Mouse (Mus musculus): ENCODE data around the gene B3gnt7. TPM values are rescaled to one million over a fixed set of nuclear protein-coding genes. Genes with fewer than 3 reads are reported as not detected.

Gene B3gnt7
- polyA plus RNA-seq, 1 experiment from 2014 or later, result 0.92 TPM

- WGBS (ENCODE audit: insufficient replicate concordance), result 71% methylated on average over 11 of the region's 11 CpGs
- no peaks in the 10 kb centered on the region for H3K36me3 ChIP-seq (replicated peaks)
- no peak overlapping the region for H3K27ac ChIP-seq (replicated peaks)
- H3K9me3 ChIP-seq (replicated peaks), result no peaks in the 10 kb centered on the region
- no peak for ATAC-seq (ENCODE audit: insufficient read depth)
- H3K4me2 ChIP-seq, result no peak overlapping the region
- no peak overlapping the region for H3K4me3 ChIP-seq (replicated peaks)
- no peaks in the 10 kb centered on the region for H3K4me1 ChIP-seq (replicated peaks)
- H3K27me3 ChIP-seq, result no peaks in the 10 kb centered on the region
- no peak overlapping the region for H3K9ac ChIP-seq
These were observed 20.7 kb upstream of the B3gnt7 start for GRCm38 (mm10) chr1:86281781-86282536.

GRCm38 (mm10) chr1:86284101-86284500 is 18.5 kb upstream of the B3gnt7 start:
- H3K9ac ChIP-seq, result no peak overlapping the region
- no peaks in the 10 kb centered on the region for H3K4me1 ChIP-seq (replicated peaks)
- no peak overlapping the region for H3K27ac ChIP-seq (replicated peaks)
- ATAC-seq (ENCODE audit: insufficient read depth), result no peak
- no peak overlapping the region for H3K4me3 ChIP-seq (replicated peaks)
- no peaks in the 10 kb centered on the region for H3K27me3 ChIP-seq
- H3K4me2 ChIP-seq, result no peak overlapping the region
- 78% methylated on average over 5 of the region's 5 CpGs for WGBS (ENCODE audit: insufficient replicate concordance)
- H3K36me3 ChIP-seq (replicated peaks), result no peaks in the 10 kb centered on the region
- no peaks in the 10 kb centered on the region for H3K9me3 ChIP-seq (replicated peaks)

- Histone ChIP-seq H3K36me3 (replicated peaks) (no peaks in the 10 kb centered on the region), H3K4me3 (replicated peaks) (no peak overlapping the region), H3K27me3 (no peaks in the 10 kb centered on the region), H3K4me1 (replicated peaks) (no peaks in the 10 kb centered on the region), H3K9me3 (replicated peaks) (no peaks in the 10 kb centered on the region), H3K9ac (no peak overlapping the region), H3K27ac (replicated peaks) (no peak overlapping the region), H3K4me2 (no peak overlapping the region)
- WGBS (ENCODE audit: insufficient replicate concordance), result 55% methylated on average over 6 of the region's 6 CpGs
- ATAC-seq (ENCODE audit: insufficient read depth), result no peak
These were observed 17.3 kb upstream of the B3gnt7 start for GRCm38 (mm10) chr1:86285295-86285694.

- no peaks in the 10 kb centered on the region for H3K27me3 ChIP-seq
- no peak overlapping the region for H3K27ac ChIP-seq (replicated peaks)
- no peaks in the 10 kb centered on the region for H3K36me3 ChIP-seq (replicated peaks)
- no peak overlapping the region for H3K4me3 ChIP-seq (replicated peaks)
- no peak overlapping the region for H3K4me2 ChIP-seq
- no peak overlapping the region for H3K9ac ChIP-seq
- no peaks in the 10 kb centered on the region for H3K9me3 ChIP-seq (replicated peaks)
- 65% methylated on average over 4 of the region's 4 CpGs for WGBS (ENCODE audit: insufficient replicate concordance)
- no peak for ATAC-seq (ENCODE audit: insufficient read depth)
- no peaks in the 10 kb centered on the region for H3K4me1 ChIP-seq (replicated peaks)
These were observed 15.2 kb upstream of the B3gnt7 start for GRCm38 (mm10) chr1:86287473-86287872.

- H3K4me3 ChIP-seq (replicated peaks), result no peak overlapping the region
- H3K27me3 ChIP-seq, result no peaks in the 10 kb centered on the region
- H3K9ac ChIP-seq, result no peak overlapping the region
- H3K9me3 ChIP-seq (replicated peaks), result no peaks in the 10 kb centered on the region
- H3K4me1 ChIP-seq (replicated peaks), result no peaks in the 10 kb centered on the region
- no peaks in the 10 kb centered on the region for H3K36me3 ChIP-seq (replicated peaks)
- no peak overlapping the region for H3K27ac ChIP-seq (replicated peaks)
- WGBS (ENCODE audit: insufficient replicate concordance), result 56% methylated on average over 3 of the region's 3 CpGs
- ATAC-seq (ENCODE audit: insufficient read depth), result no peak
- no peak overlapping the region for H3K4me2 ChIP-seq
These were observed 12.2 kb upstream of the B3gnt7 start for GRCm38 (mm10) chr1:86290452-86290851.

- Histone ChIP-seq H3K4me2 (no peak overlapping the region), H3K27ac (replicated peaks) (no peak overlapping the region), H3K36me3 (replicated peaks) (no peaks in the 10 kb centered on the region), H3K4me1 (replicated peaks) (no peaks in the 10 kb centered on the region), H3K4me3 (replicated peaks) (no peak overlapping the region), H3K9ac (no peak overlapping the region), H3K27me3 (no peaks in the 10 kb centered on the region), H3K9me3 (replicated peaks) (no peaks in the 10 kb centered on the region)
- WGBS (ENCODE audit: insufficient replicate concordance), result 72% methylated on average over 3 of the region's 3 CpGs
- no peak for ATAC-seq (ENCODE audit: insufficient read depth)
These were observed 9.5 kb upstream of the B3gnt7 start for GRCm38 (mm10) chr1:86293091-86293490.

- WGBS (ENCODE audit: insufficient replicate concordance), result 73% methylated on average over 5 of the region's 5 CpGs
- ATAC-seq (ENCODE audit: insufficient read depth), result no peak
- H3K4me3 ChIP-seq (replicated peaks), result no peak overlapping the region
- no peaks in the 10 kb centered on the region for H3K27me3 ChIP-seq
- H3K4me1 ChIP-seq (replicated peaks), result no peaks in the 10 kb centered on the region
- H3K27ac ChIP-seq (replicated peaks), result no peak overlapping the region
- H3K36me3 ChIP-seq (replicated peaks), result no peaks in the 10 kb centered on the region
- no peaks in the 10 kb centered on the region for H3K9me3 ChIP-seq (replicated peaks)
- H3K9ac ChIP-seq, result no peak overlapping the region
- no peak overlapping the region for H3K4me2 ChIP-seq
These were observed 8.8 kb upstream of the B3gnt7 start for GRCm38 (mm10) chr1:86293868-86294267.

GRCm38 (mm10) chr1:86294472-86294871 is 8.2 kb upstream of the B3gnt7 start:
- 72% methylated on average over 4 of the region's 4 CpGs for WGBS (ENCODE audit: insufficient replicate concordance)
- no peak overlapping the region for H3K4me3 ChIP-seq (replicated peaks)
- no peaks in the 10 kb centered on the region for H3K27me3 ChIP-seq
- no peak overlapping the region for H3K4me2 ChIP-seq
- no peak overlapping the region for H3K27ac ChIP-seq (replicated peaks)
- no peaks in the 10 kb centered on the region for H3K9me3 ChIP-seq (replicated peaks)
- no peaks in the 10 kb centered on the region for H3K36me3 ChIP-seq (replicated peaks)
- ATAC-seq (ENCODE audit: insufficient read depth), result no peak
- H3K4me1 ChIP-seq (replicated peaks), result no peaks in the 10 kb centered on the region
- H3K9ac ChIP-seq, result no peak overlapping the region

- ATAC-seq (ENCODE audit: insufficient read depth), result no peak
- WGBS (ENCODE audit: insufficient replicate concordance), result 68% methylated on average over 2 of the region's 2 CpGs
- Histone ChIP-seq H3K27ac (replicated peaks) (no peak overlapping the region), H3K4me2 (no peak overlapping the region), H3K27me3 (peaks cover 44% of the 10 kb centered on the region), H3K36me3 (replicated peaks) (no peaks in the 10 kb centered on the region), H3K4me3 (replicated peaks) (no peak overlapping the region), H3K9ac (no peak overlapping the region), H3K4me1 (replicated peaks) (peaks cover 38% of the 10 kb centered on the region), H3K9me3 (replicated peaks) (no peaks in the 10 kb centered on the region)
These were observed 2.5 kb upstream of the B3gnt7 start for GRCm38 (mm10) chr1:86300093-86300492.

GRCm38 (mm10) chr1:86300731-86301130 is 1.9 kb upstream of the B3gnt7 start:
- ATAC-seq (ENCODE audit: insufficient read depth), result no peak
- 24% methylated on average over 7 of the region's 7 CpGs for WGBS (ENCODE audit: insufficient replicate concordance)
- Histone ChIP-seq H3K36me3 (replicated peaks) (no peaks in the 10 kb centered on the region), H3K27me3 (peaks cover 47% of the 10 kb centered on the region), H3K27ac (replicated peaks) (no peak overlapping the region), H3K4me2 (no peak overlapping the region), H3K4me1 (replicated peaks) (peaks cover 38% of the 10 kb centered on the region), H3K9me3 (replicated peaks) (no peaks in the 10 kb centered on the region), H3K9ac (no peak overlapping the region), H3K4me3 (replicated peaks) (no peak overlapping the region)

- ATAC-seq (ENCODE audit: insufficient read depth), result no peak
- 26% methylated on average over 6 of the region's 6 CpGs for WGBS (ENCODE audit: insufficient replicate concordance)
- Histone ChIP-seq H3K4me1 (replicated peaks) (peaks cover 38% of the 10 kb centered on the region), H3K27ac (replicated peaks) (no peak overlapping the region), H3K27me3 (peaks cover 51% of the 10 kb centered on the region), H3K9me3 (replicated peaks) (no peaks in the 10 kb centered on the region), H3K4me3 (replicated peaks) (no peak overlapping the region), H3K9ac (no peak overlapping the region), H3K36me3 (replicated peaks) (no peaks in the 10 kb centered on the region), H3K4me2 (no peak overlapping the region)
These were observed 1.2 kb upstream of the B3gnt7 start for GRCm38 (mm10) chr1:86301221-86302091.
